Mouse (Mus musculus): Measurements from ENCODE around the gene Slc35e4.

DNA sequence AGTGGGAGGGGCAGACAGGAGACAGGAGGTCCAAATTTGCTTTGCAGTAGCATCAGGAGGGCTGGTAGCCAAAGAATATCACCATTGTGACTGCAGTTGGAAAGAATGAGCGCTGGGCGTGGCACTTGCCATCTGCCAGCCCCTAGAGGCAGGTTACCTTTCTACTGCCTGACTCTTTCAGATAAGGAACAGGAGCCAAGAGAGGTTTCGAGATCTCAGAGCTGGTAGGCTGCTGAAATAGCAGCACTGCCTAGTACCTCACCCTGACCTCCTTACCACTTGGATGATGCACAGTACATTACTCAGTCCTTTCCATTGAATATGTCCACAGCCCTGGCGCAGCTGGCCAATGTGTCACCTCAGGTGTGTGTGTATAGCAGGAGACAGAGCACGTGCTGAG, 27.1 kb downstream of the Slc35e4 start:
- TF ChIP-seq POLR2A (IDR thresholded peaks at IDR 0.05; ENCODE audit: extremely low read depth, insufficient read depth, low read length) (no peak), CTCF (IDR thresholded peaks at IDR 0.05; ENCODE audit: extremely low read depth, insufficient read depth, low read length) (no peak)

Measured in cortical plate, adult 2 months (tissue).